Mouse (Mus musculus): Measurements from ENCODE around the gene Cfap46.

DNA sequence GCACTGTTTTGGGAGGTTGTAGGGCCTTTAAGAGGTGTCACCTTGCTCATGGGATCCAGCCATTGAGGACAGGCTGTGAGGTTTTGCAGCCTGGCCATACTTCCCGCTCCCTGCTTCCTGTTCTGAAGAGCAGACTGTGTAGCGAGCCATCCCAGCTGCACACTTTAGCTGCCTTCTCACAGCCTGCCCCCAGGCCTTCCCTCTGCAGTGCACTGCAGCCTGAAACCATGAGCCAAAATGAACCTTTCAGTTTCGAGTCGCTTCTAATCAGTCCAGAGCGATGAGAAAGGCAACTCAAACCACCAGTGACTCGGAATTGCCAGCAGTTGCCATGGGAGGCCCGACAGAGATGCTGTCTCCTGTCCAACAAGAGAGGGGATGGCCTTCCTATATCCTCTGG is 33.9 kb downstream of the Cfap46 start:
- TF ChIP-seq CTCF (IDR thresholded peaks at IDR 0.05; ENCODE audit: extremely low read depth, insufficient read depth, insufficient read length, insufficient replicate concordance) (no peak), POLR2A (IDR thresholded peaks at IDR 0.05; ENCODE audit: low read depth, low read length) (no peak)
